Mouse (Mus musculus) G1E (cell line): ENCODE data around the gene Tmem151a.

Experiments used
- CTCF ChIP-seq: IDR thresholded peaks from 2 replicates; pipeline ENCODE4 v1.5.1; 2012; ENCODE audit warnings: low read depth, low read length, inconsistent platforms, mixed read lengths
- GATA1 ChIP-seq: IDR thresholded peaks from 2 replicates; pipeline ENCODE4 v1.6.1; 2012; ENCODE audit warnings: borderline replicate concordance, low read length, inconsistent platforms, mixed read lengths
- GATA2 ChIP-seq: IDR thresholded peaks from 2 replicates; pipeline ENCODE4 v1.6.1; 2012; ENCODE audit warnings: low read depth, low read length, inconsistent platforms, borderline replicate concordance
- TAL1 ChIP-seq: conservative IDR thresholded peaks from 2 replicates; pipeline ENCODE4 v1.6.1; 2012; ENCODE audit warnings: low read depth, low read length, inconsistent platforms, mixed read lengths

DNA sequence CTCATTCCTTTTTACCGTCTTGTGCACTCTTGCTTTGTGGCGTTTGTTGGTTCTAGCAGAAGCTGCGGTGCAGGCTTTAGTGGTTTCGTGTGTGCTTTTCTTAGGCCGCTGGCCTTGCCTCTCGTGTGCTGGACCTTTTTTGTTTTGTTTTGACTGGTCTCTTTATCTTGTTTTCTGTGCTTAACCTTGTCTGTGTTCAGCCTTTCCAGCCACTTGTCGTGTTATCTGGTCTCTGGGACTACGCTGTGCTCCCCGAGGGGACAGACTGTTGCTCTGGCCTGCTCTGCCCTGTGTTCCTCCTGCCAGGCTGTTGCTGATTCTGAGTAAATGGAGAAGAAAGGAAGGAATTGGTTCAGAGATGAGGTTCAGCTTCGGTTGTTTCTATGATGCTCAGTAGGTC, 37.2 kb upstream of the Tmem151a start:
- TF ChIP-seq TAL1 (no peak), CTCF (no peak), GATA2 (no peak), GATA1 (no peak)
